Mouse (Mus musculus): ENCODE data around the gene Ikzf4. TPM values are rescaled to one million over a fixed set of nuclear protein-coding genes. Genes with fewer than 3 reads are reported as not detected.

Gene Ikzf4
- total and polyA plus RNA-seq, 3 experiments, result 0.03 TPM; not detected in 2

GRCm38 (mm10) chr10:128659490-128659889 is 13.7 kb upstream of the Ikzf4 start:
- H3K27me3 ChIP-seq (ENCODE audit: control insufficient read depth in 1 of 2, insufficient read depth in 2 of 2, low read length in 2 of 2), result peaks cover 0 to 2% of the 10 kb centered on the region in 2 experiments
- no peak for DNase-seq (ENCODE audit: low read depth, low spot score)
- H3K4me3 ChIP-seq (ENCODE audit: control insufficient read depth in 1 of 2, insufficient read depth in 1 of 2, low read depth in 2 of 2, low read length in 2 of 2), result no peak overlapping the region
- TF ChIP-seq ZNF384 (IDR thresholded peaks at IDR 0.05; ENCODE audit: low read depth, low read length) (no peak), USF2 (IDR thresholded peaks at IDR 0.05; ENCODE audit: borderline replicate concordance in 1 of 2, insufficient read depth in 1 of 2, low read depth in 1 of 2, low read length in 2 of 2) (no peak), TCF12 (IDR thresholded peaks at IDR 0.05; ENCODE audit: low read depth, low read length) (no peak), MAFK (IDR thresholded peaks at IDR 0.05; ENCODE audit: borderline replicate concordance, low read depth, low read length) (no peak), GABPA (IDR thresholded peaks at IDR 0.05; ENCODE audit: low read depth, low read length) (no peak), USF1 (IDR thresholded peaks at IDR 0.05; ENCODE audit: low read depth, low read length) (no peak), HCFC1 (IDR thresholded peaks at IDR 0.05; ENCODE audit: low read depth, low read length) (no peak), MYC (IDR thresholded peaks at IDR 0.05; ENCODE audit: low read depth, low read length) (no peak), NELFE (IDR thresholded peaks at IDR 0.05; ENCODE audit: low read depth, low read length) (no peak), POLR2AphosphoS2 (IDR thresholded peaks at IDR 0.05; ENCODE audit: low read length) (no peak), MAZ (IDR thresholded peaks at IDR 0.05; ENCODE audit: low read depth, low read length) (no peak), POLR2AphosphoS5 (IDR thresholded peaks at IDR 0.05; ENCODE audit: borderline replicate concordance, low read depth, low read length) (no peak)
- peaks cover 9 to 18% of the 10 kb centered on the region in 2 experiments for H3K4me1 ChIP-seq (ENCODE audit: control insufficient read depth in 1 of 2, insufficient read depth in 2 of 2, low read length in 2 of 2)
- no peaks in the 10 kb centered on the region for H3K9me3 ChIP-seq (replicated peaks; ENCODE audit: insufficient read depth, low read length)
- H3K27ac ChIP-seq (ENCODE audit: control insufficient read depth, low read depth, low read length), result no peak overlapping the region
- no peaks in the 10 kb centered on the region for H3K79me2 ChIP-seq (ENCODE audit: control insufficient read depth, insufficient read depth, low read length, poor library complexity)
- H3K9ac ChIP-seq (ENCODE audit: control insufficient read depth, low read depth, low read length, poor library complexity, severe bottlenecking), result no peak overlapping the region
- peaks cover 0 to 24% of the 10 kb centered on the region in 2 experiments; a peak in 2 of 4 replicates for H3K36me3 ChIP-seq (ENCODE audit: control insufficient read depth in 1 of 2, insufficient read depth in 2 of 2, low read length in 2 of 2)

- Histone ChIP-seq H3K36me3 (ENCODE audit: control insufficient read depth in 1 of 2, insufficient read depth in 2 of 2, low read length in 2 of 2) (peaks cover 0 to 9% of the 10 kb centered on the region in 2 experiments; a peak in 2 of 4 replicates), H3K4me3 (ENCODE audit: control insufficient read depth in 1 of 2, insufficient read depth in 1 of 2, low read depth in 2 of 2, low read length in 2 of 2) (no peak overlapping the region), H3K27me3 (ENCODE audit: control insufficient read depth in 1 of 2, insufficient read depth in 2 of 2, low read length in 2 of 2) (peaks cover 5 to 11% of the 10 kb centered on the region in 2 experiments), H3K9ac (ENCODE audit: control insufficient read depth, low read depth, low read length, poor library complexity, severe bottlenecking) (no peak overlapping the region), H3K79me2 (ENCODE audit: control insufficient read depth, insufficient read depth, low read length, poor library complexity) (no peaks in the 10 kb centered on the region), H3K9me3 (replicated peaks; ENCODE audit: insufficient read depth, low read length) (no peaks in the 10 kb centered on the region), H3K4me1 (ENCODE audit: control insufficient read depth in 1 of 2, insufficient read depth in 2 of 2, low read length in 2 of 2) (peaks cover 2 to 5% of the 10 kb centered on the region in 2 experiments; a peak in 3 of 4 replicates), H3K27ac (ENCODE audit: control insufficient read depth, low read depth, low read length) (no peak overlapping the region)
- no peak for DNase-seq (ENCODE audit: low read depth, low spot score)
- TF ChIP-seq MAZ (IDR thresholded peaks at IDR 0.05; ENCODE audit: low read depth, low read length) (no peak), MYC (IDR thresholded peaks at IDR 0.05; ENCODE audit: low read depth, low read length) (no peak), TCF12 (IDR thresholded peaks at IDR 0.05; ENCODE audit: low read depth, low read length) (no peak), GATA1 (IDR thresholded peaks at IDR 0.05; ENCODE audit: low read depth, low read length) (no peak), TBP (IDR thresholded peaks at IDR 0.05; ENCODE audit: low read depth, low read length) (no peak), SIN3A (IDR thresholded peaks at IDR 0.05; ENCODE audit: low read length) (no peak), POLR2AphosphoS5 (IDR thresholded peaks at IDR 0.05; ENCODE audit: borderline replicate concordance, low read depth, low read length) (no peak), USF2 (IDR thresholded peaks at IDR 0.05; ENCODE audit: borderline replicate concordance in 1 of 2, insufficient read depth in 1 of 2, low read depth in 1 of 2, low read length in 2 of 2) (no peak), POLR2AphosphoS2 (IDR thresholded peaks at IDR 0.05; ENCODE audit: low read length) (no peak), JUND (IDR thresholded peaks at IDR 0.05; ENCODE audit: low read depth, low read length) (no peak), SMC3 (IDR thresholded peaks at IDR 0.05; ENCODE audit: low read depth, low read length) (no peak), ZNF384 (IDR thresholded peaks at IDR 0.05; ENCODE audit: low read depth, low read length) (no peak), HCFC1 (IDR thresholded peaks at IDR 0.05; ENCODE audit: low read depth, low read length) (no peak), MEF2A (IDR thresholded peaks at IDR 0.05; ENCODE audit: extremely low read depth, insufficient replicate concordance, low read depth, low read length, poor library complexity, severe bottlenecking) (no peak), USF1 (IDR thresholded peaks at IDR 0.05; ENCODE audit: low read depth, low read length) (no peak), MAFK (IDR thresholded peaks at IDR 0.05; ENCODE audit: borderline replicate concordance, low read depth, low read length) (no peak), RAD21 (IDR thresholded peaks at IDR 0.05; ENCODE audit: low read depth, low read length) (no peak), MXI1 (IDR thresholded peaks at IDR 0.05; ENCODE audit: low read depth, low read length) (no peak), RCOR1 (IDR thresholded peaks at IDR 0.05; ENCODE audit: low read depth, low read length) (no peak)
These were observed 12.1 kb upstream of the Ikzf4 start for GRCm38 (mm10) chr10:128657844-128658243.
